Mouse (Mus musculus) limb, embryonic 10.5 days (tissue): ENCODE measurements around the gene Csrnp2. TPM values are rescaled to one million over a fixed set of nuclear protein-coding genes. Genes with fewer than 3 reads are reported as not detected.
A peak's percentile ranks its signal among the peaks of the same experiment; 100 is the strongest.
"Not testable (repeated sequence)": the region's sequence is repeated elsewhere in the genome, so short reads cannot be mapped to it uniquely, and the experiment has no call there.

Source experiments
- DNase-seq: peaks from one replicate; pipeline ENCODE4 v3.0.0-alpha.2; 2017; ENCODE audit warnings: low spot score
- H3K27ac ChIP-seq: fragments of 300-500 bp; sonication (generic); 2 replicates; pipeline ENCODE4 v1.5.1; 2016; ENCODE audit warnings: mild to moderate bottlenecking
- H3K27me3 ChIP-seq: fragments of 300-500 bp; sonication (generic); 2 replicates; pipeline ENCODE4 v1.6.1; 2016; ENCODE audit warnings: low read depth, mild to moderate bottlenecking; ENCODE audit not compliant: poor library complexity, severe bottlenecking
- H3K36me3 ChIP-seq: fragments of 300-500 bp; sonication (generic); 2 replicates; pipeline ENCODE4 v1.6.1; 2016; ENCODE audit warnings: mild to moderate bottlenecking, moderate library complexity
- H3K4me1 ChIP-seq: fragments of 300-500 bp; sonication (generic); 2 replicates; pipeline ENCODE4 v1.6.1; 2016
- H3K4me3 ChIP-seq: fragments of 300-500 bp; sonication (generic); 2 replicates; pipeline ENCODE4 v1.5.1; 2016; ENCODE audit warnings: mild to moderate bottlenecking, moderate library complexity
- H3K9me3 ChIP-seq: fragments of 300-500 bp; sonication (generic); replicated peaks from 2 replicates; pipeline ENCODE4 v1.6.1; 2016; ENCODE audit warnings: mild to moderate bottlenecking
- WGBS: fragments of 180-500 bp; shearing (Covaris S2); methylation state at CpG from one replicate; pipeline ENCODE4 v1.1.7; 2016; 5-methylcytosine and 5-hydroxymethylcytosine counted together
- polyA plus RNA-seq: library from polyadenylated mRNA; unstranded; fragments of >200 nt; fragmentation: Nextera tagmentation; extraction: Ambion mirVana; gene quantifications from 2 replicates; pipeline ENCODE4 v1.2.1, GENCODE M21; 2016

Csrnp2 gene
- polyA plus RNA-seq = 24.8 and 28.2 TPM in 2 replicates

GRCm38 (mm10) chr15:100495102-100495501, at the start of gene Csrnp2:
Csrnp2 (minus strand) TSS chr15:100495488.
- Histone ChIP-seq H3K27ac (peak within 1 kb of the TSS; percentile 98), H3K27me3 (no peaks in the 10 kb centered on the region), H3K36me3 (no peaks in the 10 kb centered on the region), H3K4me1 (peaks cover 31% of the 10 kb centered on the region), H3K9me3 (no peaks in the 10 kb centered on the region), H3K4me3 (peak within 1 kb of the TSS; percentile 95)
- peak; percentile 99 for DNase-seq
- under 1% methylated on average over 40 of the region's 40 CpGs for WGBS

- H3K36me3 ChIP-seq = peaks cover 81% of the 10 kb centered on the region
- not testable (repeated sequence) for H3K27ac ChIP-seq, H3K27me3 ChIP-seq, H3K4me3 ChIP-seq, H3K9me3 ChIP-seq, DNase-seq, H3K4me1 ChIP-seq
- WGBS = 96% methylated on average over 14 of the region's 14 CpGs
Observed at GRCm38 (mm10) chr15:100543651-100544030, 48.4 kb upstream of the Csrnp2 start.

DNA sequence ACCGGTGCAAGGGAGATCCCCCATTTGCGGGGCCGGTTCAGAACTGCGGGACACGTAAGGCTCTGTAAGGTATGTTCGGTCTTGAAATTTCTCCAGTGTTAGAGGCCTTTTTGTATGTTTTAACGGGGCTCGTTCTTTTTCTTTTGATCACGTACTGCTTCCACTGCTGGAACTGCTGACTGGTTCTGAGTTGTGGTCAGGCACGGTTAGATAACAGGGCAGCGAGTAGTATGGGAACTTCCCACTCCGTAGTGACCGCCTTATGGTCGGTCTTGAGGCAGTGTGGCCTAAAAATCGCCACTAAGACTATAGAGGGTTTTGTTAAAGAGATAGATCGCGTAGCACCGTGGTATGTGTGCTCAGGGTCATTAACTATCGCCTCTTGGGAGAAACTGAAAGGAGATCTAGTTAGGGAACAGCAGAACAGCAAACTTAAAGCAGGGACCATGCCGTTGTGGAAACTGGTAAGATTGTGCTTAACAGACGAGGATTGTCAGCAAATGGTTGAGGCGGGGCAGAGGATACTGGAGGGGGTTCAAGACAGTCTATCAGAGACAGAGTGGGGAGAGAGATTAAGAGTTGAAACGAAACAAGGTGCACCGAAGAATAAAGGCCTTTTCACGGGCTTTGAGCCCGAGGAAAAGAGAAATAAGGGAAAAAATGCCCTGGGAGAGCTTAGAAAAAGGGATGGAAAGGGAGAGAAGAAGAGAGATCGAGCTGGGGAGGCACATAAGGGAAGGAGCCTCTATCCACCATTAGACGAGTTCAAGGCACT, 47.8 kb upstream of the Csrnp2 start:
- H3K4me3 ChIP-seq, H3K4me1 ChIP-seq, DNase-seq, H3K27me3 ChIP-seq, H3K27ac ChIP-seq, H3K9me3 ChIP-seq: not testable (repeated sequence)
- 96% methylated on average over 28 of the region's 28 CpGs for WGBS
- H3K36me3 ChIP-seq = peaks cover 75% of the 10 kb centered on the region

DNA sequence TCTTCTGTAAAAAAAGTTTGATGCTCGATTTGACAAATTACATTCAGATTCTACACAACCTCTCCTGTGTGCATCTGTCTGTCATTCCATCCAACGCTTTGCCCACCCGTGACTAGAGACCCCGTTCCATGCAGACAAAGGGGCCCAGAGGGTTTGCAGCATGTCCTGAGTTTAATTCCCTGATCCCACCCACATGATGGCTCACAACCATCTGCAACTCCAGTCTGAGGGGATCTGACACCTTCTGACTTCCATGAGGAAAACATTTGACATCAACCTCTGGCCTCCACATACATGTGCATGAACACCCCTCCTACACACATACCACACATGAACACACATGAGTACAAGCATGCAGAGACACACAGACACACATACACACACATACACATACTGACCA, 46.1 kb upstream of the Csrnp2 start:
- no peak overlapping the region for H3K4me3 ChIP-seq
- 91% methylated on average over 4 of the region's 4 CpGs for WGBS
- H3K27ac ChIP-seq = no peak overlapping the region
- peaks cover 70% of the 10 kb centered on the region for H3K36me3 ChIP-seq
- no peaks in the 10 kb centered on the region for H3K27me3 ChIP-seq
- DNase-seq = no peak
- H3K4me1 ChIP-seq = no peaks in the 10 kb centered on the region
- H3K9me3 ChIP-seq = no peaks in the 10 kb centered on the region; the same call in 1 of the 2 replicates

- not testable (repeated sequence) for H3K9me3 ChIP-seq, H3K4me3 ChIP-seq, H3K27ac ChIP-seq, H3K27me3 ChIP-seq, H3K4me1 ChIP-seq, DNase-seq
- H3K36me3 ChIP-seq = peaks cover 70% of the 10 kb centered on the region
- 94% methylated on average over 1 of the region's 1 CpGs for WGBS
Observed at GRCm38 (mm10) chr15:100541001-100541400, 45.7 kb upstream of the Csrnp2 start.

DNA sequence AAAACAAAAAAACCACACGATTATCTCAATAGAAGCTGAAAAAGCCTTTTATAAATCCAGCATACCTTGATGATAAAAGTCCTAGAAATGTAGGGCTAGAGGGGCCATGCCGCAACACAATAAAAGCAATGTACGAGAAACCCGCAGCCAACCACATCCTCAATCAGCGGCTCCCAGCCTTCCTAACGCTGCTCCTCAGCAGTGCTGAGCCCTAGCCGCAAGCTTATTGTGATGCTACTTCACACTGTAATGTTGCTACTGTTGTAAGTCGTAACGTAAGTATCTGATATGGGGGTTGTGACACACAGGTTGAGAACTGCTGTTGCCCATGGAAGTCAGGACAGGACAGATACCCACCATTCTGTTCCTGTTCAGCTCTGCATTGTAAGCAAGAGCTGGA, 44.1 kb upstream of the Csrnp2 start:
- no peaks in the 10 kb centered on the region for H3K27me3 ChIP-seq
- peaks cover 72% of the 10 kb centered on the region for H3K36me3 ChIP-seq
- 95% methylated on average over 9 of the region's 9 CpGs for WGBS

GRCm38 (mm10) chr15:100537913-100538312, 42.6 kb upstream of the Csrnp2 start:
- H3K27me3 ChIP-seq = no peaks in the 10 kb centered on the region
- no peak overlapping the region for H3K27ac ChIP-seq
- H3K4me3 ChIP-seq = no peak overlapping the region
- H3K4me1 ChIP-seq = no peaks in the 10 kb centered on the region
- DNase-seq = no peak
- WGBS = 92% methylated on average over 6 of the region's 6 CpGs
- H3K9me3 ChIP-seq = no peaks in the 10 kb centered on the region
- peaks cover 67% of the 10 kb centered on the region for H3K36me3 ChIP-seq

More for the DNA sequence above, 44.1 kb upstream of the Csrnp2 start:
- no peak for DNase-seq
- no peak overlapping the region for H3K27ac ChIP-seq
- H3K4me1 ChIP-seq = no peaks in the 10 kb centered on the region
- no peaks in the 10 kb centered on the region for H3K9me3 ChIP-seq
- H3K4me3 ChIP-seq = no peak overlapping the region

- Histone ChIP-seq H3K4me1 (no peaks in the 10 kb centered on the region), H3K36me3 (peaks cover 57% of the 10 kb centered on the region), H3K27me3 (no peaks in the 10 kb centered on the region), H3K9me3 (no peaks in the 10 kb centered on the region), H3K4me3 (no peak overlapping the region), H3K27ac (no peak overlapping the region)
- 89% methylated on average over 5 of the region's 5 CpGs for WGBS
- DNase-seq = no peak
Observed at GRCm38 (mm10) chr15:100527900-100528299, 32.6 kb upstream of the Csrnp2 start.

- WGBS = 95% methylated on average over 14 of the region's 14 CpGs
- peaks cover 61% of the 10 kb centered on the region for H3K36me3 ChIP-seq
- H3K9me3 ChIP-seq = no peaks in the 10 kb centered on the region
- no peak overlapping the region for H3K4me3 ChIP-seq
- H3K4me1 ChIP-seq = no peaks in the 10 kb centered on the region
- no peaks in the 10 kb centered on the region for H3K27me3 ChIP-seq
- no peak for DNase-seq
- no peak overlapping the region for H3K27ac ChIP-seq
Observed at GRCm38 (mm10) chr15:100525405-100525804, 30.1 kb upstream of the Csrnp2 start.

- WGBS = 95% methylated on average over 14 of the region's 14 CpGs
- Histone ChIP-seq H3K36me3 (peaks cover 86% of the 10 kb centered on the region), H3K9me3 (no peaks in the 10 kb centered on the region), H3K4me1 (no peaks in the 10 kb centered on the region), H3K27me3 (no peaks in the 10 kb centered on the region), H3K4me3 (no peak overlapping the region), H3K27ac (no peak overlapping the region)
- no peak for DNase-seq
Observed at GRCm38 (mm10) chr15:100520306-100520705, 25.0 kb upstream of the Csrnp2 start.

DNA sequence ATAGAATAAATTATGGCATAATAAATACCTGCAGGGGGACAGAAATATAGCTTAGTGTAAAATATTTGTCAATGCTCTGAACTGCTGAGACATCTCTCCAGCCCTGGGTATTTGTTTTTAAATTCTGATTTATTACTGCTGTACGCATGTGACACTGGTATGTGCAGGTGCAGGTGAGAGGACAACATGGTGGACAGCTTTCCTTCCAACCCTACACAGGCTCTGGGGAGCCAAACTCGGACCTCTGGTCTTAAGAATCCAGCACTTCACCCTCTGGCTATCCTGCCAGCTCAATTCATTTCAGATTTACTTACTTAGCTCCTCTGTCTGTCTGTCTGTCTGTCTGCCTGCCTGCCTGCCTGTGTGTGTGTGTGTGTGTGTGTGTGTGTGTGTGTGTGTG, 19.8 kb upstream of the Csrnp2 start:
- Histone ChIP-seq H3K36me3 (peaks cover 93% of the 10 kb centered on the region), H3K27me3 (no peaks in the 10 kb centered on the region), H3K27ac (no peak overlapping the region), H3K4me3 (no peak overlapping the region), H3K9me3 (no peaks in the 10 kb centered on the region), H3K4me1 (no peaks in the 10 kb centered on the region)
- no peak for DNase-seq
- 93% methylated on average over 2 of the region's 2 CpGs for WGBS

- H3K4me1 ChIP-seq = no peaks in the 10 kb centered on the region
- no peak overlapping the region for H3K27ac ChIP-seq
- H3K9me3 ChIP-seq = no peaks in the 10 kb centered on the region
- no peak overlapping the region for H3K4me3 ChIP-seq
- WGBS = 93% methylated on average over 4 of the region's 4 CpGs
- DNase-seq = no peak
- no peaks in the 10 kb centered on the region for H3K27me3 ChIP-seq
- peaks cover 91% of the 10 kb centered on the region for H3K36me3 ChIP-seq
Observed at GRCm38 (mm10) chr15:100513387-100513786, 18.1 kb upstream of the Csrnp2 start.

GRCm38 (mm10) chr15:100510072-100510471, 14.8 kb upstream of the Csrnp2 start:
- Histone ChIP-seq H3K4me1 (no peaks in the 10 kb centered on the region), H3K9me3 (no peaks in the 10 kb centered on the region), H3K4me3 (no peak overlapping the region), H3K27me3 (no peaks in the 10 kb centered on the region), H3K27ac (no peak overlapping the region), H3K36me3 (peaks cover 95% of the 10 kb centered on the region)
- DNase-seq = no peak
- WGBS = 91% methylated on average over 11 of the region's 11 CpGs
